Mouse (Mus musculus) liver, embryonic 13.5 days (tissue): ENCODE measurements around the gene Dot1l. TPM values are rescaled to one million over a fixed set of nuclear protein-coding genes. Genes with fewer than 3 reads are reported as not detected.

Experiments used
- ATAC-seq: fragments of 200-750 bp; cut with Nextera tagmentation; 2 replicates; pipeline ENCODE4 v1.8.0; 2017; ENCODE audit warnings: low read depth, mild to moderate bottlenecking, moderate number of reproducible peaks, moderate library complexity
- DNase-seq: peaks from one replicate; pipeline ENCODE4 v3.0.0; 2022
- H3K27ac ChIP-seq: fragments of 300-500 bp; sonication (generic); 2 replicates; pipeline ENCODE4 v1.5.1; 2015; ENCODE audit warnings: moderate library complexity, mild to moderate bottlenecking, inconsistent platforms
- H3K27me3 ChIP-seq: fragments of 300-500 bp; sonication (generic); 2 replicates; pipeline ENCODE4 v1.6.1; 2015; ENCODE audit warnings: mild to moderate bottlenecking, inconsistent platforms
- H3K36me3 ChIP-seq: fragments of 300-500 bp; sonication (generic); 2 replicates; pipeline ENCODE4 v1.6.1; 2015; ENCODE audit warnings: mild to moderate bottlenecking, inconsistent platforms
- H3K4me1 ChIP-seq: fragments of 300-500 bp; sonication (generic); replicated peaks from 2 replicates; pipeline ENCODE4 v1.6.1; 2015; ENCODE audit warnings: inconsistent platforms
- H3K4me2 ChIP-seq: fragments of 300-500 bp; sonication (generic); 2 replicates; pipeline ENCODE4 v1.6.1; 2015; ENCODE audit warnings: inconsistent platforms, mild to moderate bottlenecking, moderate library complexity
- H3K4me3 ChIP-seq: fragments of 300-500 bp; sonication (generic); replicated peaks from 2 replicates; pipeline ENCODE4 v1.5.1; 2015; ENCODE audit warnings: mild to moderate bottlenecking, inconsistent platforms
- H3K9ac ChIP-seq: fragments of 300-500 bp; sonication (generic); 2 replicates; pipeline ENCODE4 v1.6.1; 2015; ENCODE audit warnings: mild to moderate bottlenecking, inconsistent platforms
- H3K9me3 ChIP-seq: fragments of 300-500 bp; sonication (generic); replicated peaks from 2 replicates; pipeline ENCODE4 v1.6.1; 2016; ENCODE audit warnings: inconsistent platforms
- WGBS: fragments of 180-500 bp; shearing (Covaris S2); methylation state at CpG from one replicate; pipeline ENCODE4 v1.1.7; 2015; ENCODE audit not compliant: insufficient replicate concordance; 5-methylcytosine and 5-hydroxymethylcytosine counted together
- polyA plus RNA-seq: library from polyadenylated mRNA; unstranded; fragments of >200 nt; fragmentation: Nextera tagmentation; extraction: Ambion mirVana; gene quantifications from 2 replicates; pipeline ENCODE4 v1.2.1, GENCODE M21; 2015

The Dot1l gene
- polyA plus RNA-seq, 1 experiment from 2014 or later = 7.4 TPM

DNA sequence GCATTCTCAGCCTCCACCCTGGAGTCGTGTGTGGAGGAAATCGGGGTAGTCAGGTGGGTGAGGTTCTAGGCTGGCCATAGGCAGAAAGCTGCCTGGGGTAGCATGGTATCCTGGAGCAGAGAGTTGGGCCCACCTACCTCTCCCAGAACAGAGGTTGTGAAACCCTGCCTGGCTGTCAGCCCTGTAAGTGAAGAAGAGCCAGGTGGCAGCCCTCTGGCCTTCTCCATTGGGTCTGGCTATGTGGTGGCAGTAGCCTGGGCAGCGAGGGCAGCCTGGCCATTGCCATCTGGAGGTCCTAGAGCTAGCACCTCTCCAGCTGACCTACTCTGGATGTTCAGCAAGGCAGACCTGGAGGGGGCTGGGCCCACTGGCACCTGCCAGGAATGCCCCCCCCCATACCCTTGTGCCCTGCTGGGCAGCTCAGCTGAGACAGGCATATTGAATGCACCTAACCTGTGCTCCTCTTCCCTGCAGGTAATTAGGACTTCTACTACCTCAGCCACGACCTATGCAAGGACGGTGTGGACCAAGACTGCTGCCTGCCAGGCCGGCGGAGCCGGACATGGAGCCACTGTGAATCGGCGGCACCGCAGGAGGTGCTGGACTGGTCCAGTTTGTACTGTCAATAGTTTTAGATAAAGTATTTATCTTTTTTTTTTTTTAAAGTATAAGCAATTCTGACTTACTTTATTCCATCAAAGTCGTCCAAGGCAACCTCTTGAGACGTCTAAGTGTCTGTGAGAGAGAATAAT lies 38.2 kb downstream of the Dot1l start:
- H3K9me3 ChIP-seq = no peaks in the 10 kb centered on the region
- ATAC-seq = no peak
- H3K27ac ChIP-seq = no peak overlapping the region
- no peak overlapping the region for H3K9ac ChIP-seq
- peaks cover 84% of the 10 kb centered on the region for H3K36me3 ChIP-seq
- DNase-seq = no peak
- no peaks in the 10 kb centered on the region for H3K27me3 ChIP-seq
- WGBS = 88% methylated on average over 13 of the region's 13 CpGs
- no peak overlapping the region for H3K4me2 ChIP-seq
- H3K4me3 ChIP-seq = no peak overlapping the region
- H3K4me1 ChIP-seq = peaks cover 37% of the 10 kb centered on the region

GRCm38 (mm10) chr10:80793803-80794202 lies 38.8 kb downstream of the Dot1l start:
- DNase-seq (no peak), ATAC-seq (no peak)
- H3K4me2 ChIP-seq = no peak overlapping the region
- no peaks in the 10 kb centered on the region for H3K27me3 ChIP-seq
- 86% methylated on average over 4 of the region's 4 CpGs for WGBS
- peaks cover 78% of the 10 kb centered on the region for H3K36me3 ChIP-seq
- no peak overlapping the region for H3K4me3 ChIP-seq
- H3K4me1 ChIP-seq = peaks cover 37% of the 10 kb centered on the region
- no peaks in the 10 kb centered on the region for H3K9me3 ChIP-seq
- no peak overlapping the region for H3K9ac ChIP-seq
- no peak overlapping the region for H3K27ac ChIP-seq

GRCm38 (mm10) chr10:80794750-80795149 lies 39.7 kb downstream of the Dot1l start:
- Histone ChIP-seq H3K4me2 (no peak overlapping the region), H3K4me3 (no peak overlapping the region), H3K27me3 (no peaks in the 10 kb centered on the region), H3K9me3 (no peaks in the 10 kb centered on the region), H3K4me1 (peaks cover 44% of the 10 kb centered on the region), H3K27ac (peak overlapping the region; percentile 1; the same call in 1 of the 2 replicates), H3K9ac (no peak overlapping the region), H3K36me3 (peaks cover 70% of the 10 kb centered on the region)
- 91% methylated on average over 8 of the region's 8 CpGs for WGBS
- no peak for DNase-seq
- no peak for ATAC-seq

DNA sequence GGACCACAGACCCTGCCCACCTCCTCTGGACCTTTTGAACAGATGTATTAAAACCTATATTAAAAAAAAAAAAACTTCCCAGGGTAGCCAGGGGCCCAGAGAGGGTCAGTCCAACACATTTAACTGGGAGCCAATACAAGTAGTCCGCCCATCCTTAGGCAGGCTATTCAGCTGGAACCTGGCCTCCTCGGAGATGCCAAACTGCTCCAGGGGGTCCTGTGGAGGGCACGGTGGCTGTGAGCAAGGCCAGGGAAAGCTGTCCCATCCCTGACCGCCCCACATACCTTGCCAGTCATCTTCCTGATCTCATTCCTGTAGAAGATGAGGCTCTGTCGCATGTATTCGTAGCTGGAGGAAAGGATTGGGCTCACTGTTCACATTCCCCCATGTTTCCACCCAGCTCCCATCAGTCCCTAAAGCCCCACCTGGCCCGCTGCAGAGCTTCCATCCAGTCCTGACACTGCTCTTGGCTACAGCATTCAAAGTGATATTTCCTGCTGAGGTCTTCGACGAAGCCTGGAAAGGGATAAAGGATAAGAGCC lies 41.4 kb downstream of the Dot1l start:
- Histone ChIP-seq H3K27me3 (no peaks in the 10 kb centered on the region), H3K36me3 (peaks cover 67% of the 10 kb centered on the region), H3K4me3 (peak overlapping the region; percentile 90), H3K27ac (peak overlapping the region; percentile 92), H3K9ac (peak overlapping the region; percentile 95), H3K4me2 (peak overlapping the region; percentile 78), H3K9me3 (no peaks in the 10 kb centered on the region), H3K4me1 (peaks cover 54% of the 10 kb centered on the region)
- WGBS = 82% methylated on average over 9 of the region's 9 CpGs
- DNase-seq (no peak), ATAC-seq (no peak)

DNA sequence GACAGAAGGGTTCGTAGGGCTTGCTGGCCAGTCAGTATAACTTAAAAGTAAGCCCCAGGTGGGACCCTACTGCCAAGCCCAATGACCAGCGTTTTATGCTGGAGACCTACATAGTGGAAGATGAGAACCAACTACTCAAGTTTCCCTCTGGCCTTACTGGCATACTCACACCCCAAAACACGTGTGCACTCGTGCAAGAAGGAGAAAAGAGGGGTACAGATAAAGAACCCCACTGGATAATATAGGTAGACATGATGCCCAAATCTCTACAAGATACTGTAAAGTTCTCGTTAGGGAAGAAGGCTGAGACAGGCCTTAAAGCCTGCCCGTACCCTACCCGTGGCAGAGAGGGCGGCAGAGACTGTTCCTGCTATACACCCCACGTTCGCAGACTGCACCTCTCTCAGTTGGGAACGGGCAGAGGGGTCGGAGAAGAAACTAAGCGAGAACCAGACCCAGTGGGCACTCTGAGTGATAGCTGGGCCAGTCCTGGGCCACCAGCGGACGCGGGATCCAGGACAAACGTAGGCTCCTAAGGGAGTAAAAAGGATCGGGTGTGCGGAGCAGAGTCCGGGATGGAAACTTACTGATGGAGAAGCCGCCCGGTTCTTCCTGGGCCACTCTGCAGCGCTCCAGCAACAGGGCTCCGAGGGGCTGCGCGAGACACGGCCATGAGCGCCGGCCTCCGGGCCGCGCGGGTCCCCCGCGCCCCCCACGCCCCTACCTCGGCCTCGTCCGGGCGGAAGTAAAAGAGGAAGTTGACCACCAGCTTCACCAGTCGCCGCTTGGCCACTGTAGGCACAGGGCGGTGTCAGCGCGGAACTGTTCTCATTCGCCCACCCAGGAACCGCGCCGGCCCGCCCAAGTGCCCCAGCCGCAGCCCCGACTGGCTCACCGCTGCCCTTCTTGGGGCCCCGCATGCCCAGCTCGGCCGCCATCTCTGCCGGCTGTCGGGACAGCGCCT lies 42.5 kb downstream of the Dot1l start:
- H3K36me3 ChIP-seq = peaks cover 67% of the 10 kb centered on the region
- no peaks in the 10 kb centered on the region for H3K9me3 ChIP-seq
- H3K27ac ChIP-seq = peak overlapping the region; percentile 92
- peak overlapping the region; percentile 90 for H3K4me3 ChIP-seq
- 2% methylated on average over 59 of the region's 59 CpGs for WGBS
- peak overlapping the region; percentile 95 for H3K9ac ChIP-seq
- peaks cover 48% of the 10 kb centered on the region for H3K4me1 ChIP-seq
- ATAC-seq (peak; percentile 59), DNase-seq (no peak)
- H3K27me3 ChIP-seq = no peaks in the 10 kb centered on the region
- H3K4me2 ChIP-seq = peak overlapping the region; percentile 78

DNA sequence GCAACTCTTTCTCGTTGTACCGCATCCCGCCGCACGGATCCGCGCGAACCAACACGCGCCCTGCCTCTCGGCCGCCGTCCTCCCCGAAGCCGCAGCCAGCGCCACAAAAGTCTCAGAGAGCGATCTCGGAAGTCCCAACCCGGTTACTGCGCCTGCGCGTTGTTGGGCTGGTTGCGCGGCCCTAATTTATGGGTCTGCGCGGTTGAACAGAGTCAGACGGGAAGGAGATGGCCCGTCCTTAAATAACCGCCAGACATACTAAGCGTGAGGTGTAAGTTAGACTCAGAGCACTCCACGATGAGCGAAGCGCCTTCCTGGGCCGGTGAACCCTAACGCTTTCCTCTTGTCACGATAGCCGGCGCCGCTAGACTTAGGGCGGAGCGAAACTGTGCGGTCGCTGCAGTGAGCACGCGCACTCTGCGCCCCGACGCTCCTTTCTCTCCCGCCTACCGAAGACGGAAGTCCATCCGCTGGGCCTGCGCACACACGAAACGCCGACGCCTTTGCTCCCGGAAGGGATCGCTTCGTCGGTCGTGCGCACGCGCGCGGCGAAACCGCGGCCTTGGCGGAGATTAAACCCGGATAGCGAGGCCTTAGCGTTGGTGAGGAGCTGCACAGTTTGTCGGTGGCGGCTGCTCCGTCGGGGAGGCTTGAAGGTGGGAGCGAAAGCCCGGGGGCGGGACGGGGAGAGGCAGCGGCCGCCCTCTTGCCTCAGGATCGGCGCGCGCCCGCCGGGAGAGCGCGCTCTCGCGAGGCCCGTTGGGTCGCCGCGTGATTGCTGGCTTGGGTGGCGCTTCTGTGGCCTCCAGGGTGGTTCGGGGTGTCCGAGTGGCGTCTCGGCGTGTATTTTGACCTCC lies 43.4 kb downstream of the Dot1l start, which contains the start of the genes Sf3a2 and Plekhj1:
Gene Sf3a2 (plus strand): TSS at position 49 of the 857 bp plus-strand sequence.
Gene Plekhj1 (minus strand): TSS at position 477 of the 857 bp plus-strand sequence.
- peaks cover 67% of the 10 kb centered on the region for H3K36me3 ChIP-seq
- DNase-seq = peak; percentile 93
- H3K27me3 ChIP-seq = no peaks in the 10 kb centered on the region
- WGBS = under 1% methylated on average over 104 of the region's 104 CpGs
- H3K27ac ChIP-seq = peak within 1 kb of the TSS; percentile 92
- peak within 1 kb of the TSS; percentile 95 for H3K9ac ChIP-seq
- peak within 1 kb of the TSS; percentile 78 for H3K4me2 ChIP-seq
- ATAC-seq = peak; percentile 92
- H3K4me3 ChIP-seq = peak within 1 kb of the TSS; percentile 90
- H3K9me3 ChIP-seq = no peaks in the 10 kb centered on the region
- H3K4me1 ChIP-seq = peaks cover 48% of the 10 kb centered on the region

DNA sequence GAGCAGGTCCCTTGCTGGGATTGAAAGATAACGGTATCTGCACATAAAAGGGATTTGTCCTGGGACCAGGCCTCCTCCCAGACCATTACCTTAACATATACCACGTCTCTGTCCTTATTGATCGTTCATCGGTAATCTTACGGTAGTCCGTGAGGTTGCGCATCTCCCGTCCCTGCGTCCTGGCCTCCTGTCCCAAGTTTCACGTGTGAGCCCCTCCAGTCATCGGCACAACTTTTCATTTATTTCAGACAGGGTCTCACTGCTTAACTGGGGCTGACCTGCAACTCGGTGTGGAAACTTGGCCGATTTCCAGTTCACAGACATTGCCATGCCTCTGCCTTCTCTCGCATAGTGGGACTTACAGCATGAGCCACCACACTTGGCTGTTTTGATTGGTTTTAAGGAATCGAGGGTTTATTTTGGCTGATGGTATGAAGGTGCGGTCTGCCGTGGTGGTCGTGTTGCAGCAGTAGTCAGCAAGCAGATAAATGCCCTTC lies 44.1 kb downstream of the Dot1l start:
- Histone ChIP-seq H3K27me3 (no peaks in the 10 kb centered on the region), H3K9me3 (no peaks in the 10 kb centered on the region), H3K27ac (peak overlapping the region; percentile 92), H3K4me3 (peak overlapping the region; percentile 90), H3K36me3 (peaks cover 67% of the 10 kb centered on the region), H3K4me2 (peak overlapping the region; percentile 78), H3K4me1 (peaks cover 44% of the 10 kb centered on the region), H3K9ac (peak overlapping the region; percentile 95)
- DNase-seq (no peak), ATAC-seq (no peak)
- 1% methylated on average over 18 of the region's 18 CpGs for WGBS

GRCm38 (mm10) chr10:80802204-80802912 lies 47.4 kb downstream of the Dot1l start:
- ATAC-seq (no peak), DNase-seq (no peak)
- WGBS = 86% methylated on average over 10 of the region's 10 CpGs
- peaks cover 13% of the 10 kb centered on the region for H3K27me3 ChIP-seq
- H3K27ac ChIP-seq = no peak overlapping the region
- H3K36me3 ChIP-seq = peaks cover 55% of the 10 kb centered on the region
- H3K4me1 ChIP-seq = peaks cover 56% of the 10 kb centered on the region
- no peak overlapping the region for H3K4me2 ChIP-seq
- H3K9me3 ChIP-seq = no peaks in the 10 kb centered on the region
- no peak overlapping the region for H3K4me3 ChIP-seq
- H3K9ac ChIP-seq = no peak overlapping the region

DNA sequence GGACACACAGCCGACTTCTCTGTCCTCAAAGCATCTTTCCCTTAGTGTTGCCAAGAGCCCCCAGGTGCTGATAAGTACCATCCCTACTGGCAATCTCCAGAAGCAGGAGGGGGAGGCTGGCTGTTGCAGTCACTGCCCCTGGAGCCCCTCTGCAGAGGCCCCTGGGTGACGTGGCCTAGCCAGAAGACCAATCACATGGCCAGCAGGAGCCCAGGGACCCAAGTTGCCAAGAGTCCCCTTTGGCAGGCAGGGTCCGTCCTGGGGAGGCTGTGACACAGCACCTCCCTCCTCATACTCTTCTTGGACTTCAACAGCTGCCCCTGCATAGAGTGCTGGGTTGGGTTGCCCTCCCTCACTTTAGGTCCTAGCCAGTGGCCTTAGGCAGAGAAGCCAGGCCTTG lies 48.0 kb downstream of the Dot1l start:
- no peak for DNase-seq
- H3K4me3 ChIP-seq = no peak overlapping the region
- H3K4me2 ChIP-seq = no peak overlapping the region
- 78% methylated on average over 3 of the region's 3 CpGs for WGBS
- H3K9ac ChIP-seq = no peak overlapping the region
- no peak overlapping the region for H3K27ac ChIP-seq
- peaks cover 19% of the 10 kb centered on the region for H3K27me3 ChIP-seq
- H3K9me3 ChIP-seq = no peaks in the 10 kb centered on the region
- ATAC-seq = no peak
- peaks cover 62% of the 10 kb centered on the region for H3K4me1 ChIP-seq
- peaks cover 55% of the 10 kb centered on the region for H3K36me3 ChIP-seq

DNA sequence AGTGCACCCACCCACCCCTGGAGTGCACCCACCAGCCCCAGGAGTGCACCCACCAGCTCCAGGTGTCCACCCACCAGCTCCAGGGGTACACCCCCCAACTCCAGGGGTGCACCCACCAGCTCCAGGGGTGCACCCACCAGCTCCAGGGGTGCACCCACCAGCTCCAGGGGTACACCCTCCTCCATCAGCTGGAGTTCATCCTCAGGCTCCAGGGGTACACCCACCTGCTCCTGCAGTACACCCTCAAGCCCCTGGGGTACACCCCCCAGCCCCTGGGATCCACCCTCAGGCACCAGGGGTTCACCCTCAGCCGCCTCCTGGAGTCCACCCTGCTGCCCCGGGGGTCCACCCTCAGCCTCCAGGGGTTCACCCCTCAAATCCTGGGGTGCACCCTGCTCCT lies 49.3 kb downstream of the Dot1l start:
- Histone ChIP-seq H3K36me3 (peaks cover 55% of the 10 kb centered on the region), H3K4me2 (no peak overlapping the region), H3K27ac (no peak overlapping the region), H3K9me3 (no peaks in the 10 kb centered on the region), H3K4me3 (no peak overlapping the region), H3K27me3 (peaks cover 33% of the 10 kb centered on the region), H3K9ac (no peak overlapping the region), H3K4me1 (peaks cover 73% of the 10 kb centered on the region)
- DNase-seq = no peak
- ATAC-seq = no peak
- 95% methylated on average over 2 of the region's 2 CpGs for WGBS
